Mouse (Mus musculus): ENCODE data around the gene Plcg1. TPM values are rescaled to one million over a fixed set of nuclear protein-coding genes. Genes with fewer than 3 reads are reported as not detected.

The Plcg1 gene
- 209 TPM for polyA plus RNA-seq (2017; shearing (Covaris generic))

GRCm38 (mm10) chr2:160731117-160731838 is at the start of gene Plcg1:
Gene Plcg1, plus strand, starts transcription at chr2:160731300.

Other genes with a start within 250 kb of the Plcg1 start
- 66.3 TPM for gene Top1, start 85.4 kb upstream of the Plcg1 start, polyA plus RNA-seq (2017; shearing (Covaris generic))
- 8.6 TPM for gene Zhx3, start 141.7 kb downstream of the Plcg1 start, polyA plus RNA-seq (2017; shearing (Covaris generic))
- 0.81 TPM for gene Lpin3, start 149.4 kb downstream of the Plcg1 start, polyA plus RNA-seq (2017; shearing (Covaris generic))
- gene Emilin3, start 181.0 kb downstream of the Plcg1 start, polyA plus RNA-seq (2017; shearing (Covaris generic)): not detected